Mouse (Mus musculus) heart, embryonic 10.5 days (tissue): Measurements from ENCODE around the gene Cyth3. TPM values are rescaled to one million over a fixed set of nuclear protein-coding genes. Genes with fewer than 3 reads are reported as not detected.

Source experiments
- DNase-seq: peaks from one replicate; pipeline ENCODE4 v3.0.0-alpha.2; 2017; ENCODE audit warnings: low spot score
- H3K27ac ChIP-seq: fragments of 300-500 bp; sonication (generic); 2 replicates; pipeline ENCODE4 v1.5.1; 2016; ENCODE audit warnings: mild to moderate bottlenecking
- H3K27me3 ChIP-seq: fragments of 300-500 bp; sonication (generic); 2 replicates; pipeline ENCODE4 v1.6.1; 2016; ENCODE audit warnings: mild to moderate bottlenecking; ENCODE audit not compliant: poor library complexity, insufficient read depth, severe bottlenecking
- H3K36me3 ChIP-seq: fragments of 300-500 bp; sonication (generic); 2 replicates; pipeline ENCODE4 v1.6.1; 2016; ENCODE audit warnings: mild to moderate bottlenecking, moderate library complexity
- H3K4me1 ChIP-seq: fragments of 300-500 bp; sonication (generic); 2 replicates; pipeline ENCODE4 v1.6.1; 2016; ENCODE audit warnings: mild to moderate bottlenecking
- H3K4me3 ChIP-seq: fragments of 300-500 bp; sonication (generic); 2 replicates; pipeline ENCODE4 v1.5.1; 2016; ENCODE audit warnings: mild to moderate bottlenecking, moderate library complexity
- H3K9me3 ChIP-seq: fragments of 300-500 bp; sonication (generic); 2 replicates; pipeline ENCODE4 v1.6.1; 2016; ENCODE audit warnings: mild to moderate bottlenecking, moderate library complexity
- WGBS: fragments of 180-500 bp; shearing (Covaris S2); methylation state at CpG from one replicate; pipeline ENCODE4 v1.1.7; 2016; 5-methylcytosine and 5-hydroxymethylcytosine counted together
- polyA plus RNA-seq: library from polyadenylated mRNA; unstranded; fragments of >200 nt; fragmentation: Nextera tagmentation; extraction: Ambion mirVana; gene quantifications from 2 replicates; pipeline ENCODE4 v1.2.1, GENCODE M21; 2016

The Cyth3 gene
- polyA plus RNA-seq, 1 experiment from 2014 or later: 30.9 TPM

GRCm38 (mm10) chr5:143665561-143665960 lies 43.3 kb downstream of the Cyth3 start:
- H3K4me1 ChIP-seq: peaks cover 15% of the 10 kb centered on the region

GRCm38 (mm10) chr5:143666015-143666414 lies 43.8 kb downstream of the Cyth3 start:
- Histone ChIP-seq H3K4me1 (peaks cover 15% of the 10 kb centered on the region), H3K9me3 (no peaks in the 10 kb centered on the region), H3K27me3 (no peaks in the 10 kb centered on the region), H3K4me3 (no peak overlapping the region), H3K27ac (no peak overlapping the region), H3K36me3 (no peaks in the 10 kb centered on the region)
- WGBS: 86% methylated on average over 1 of the region's 1 CpGs
- no peak for DNase-seq

More at GRCm38 (mm10) chr5:143665561-143665960, 43.3 kb downstream of the Cyth3 start:
- H3K9me3 ChIP-seq: no peaks in the 10 kb centered on the region
- no peak overlapping the region for H3K4me3 ChIP-seq
- H3K36me3 ChIP-seq: no peaks in the 10 kb centered on the region
- H3K27ac ChIP-seq: no peak overlapping the region
- WGBS: 86% methylated on average over 2 of the region's 2 CpGs
- DNase-seq: no peak
- no peaks in the 10 kb centered on the region for H3K27me3 ChIP-seq

GRCm38 (mm10) chr5:143668884-143669283 lies 46.6 kb downstream of the Cyth3 start:
- Histone ChIP-seq H3K36me3 (no peaks in the 10 kb centered on the region), H3K4me1 (peaks cover 5% of the 10 kb centered on the region), H3K4me3 (no peak overlapping the region), H3K27ac (no peak overlapping the region), H3K27me3 (no peaks in the 10 kb centered on the region), H3K9me3 (no peaks in the 10 kb centered on the region)
- DNase-seq: no peak
- 57% methylated on average over 2 of the region's 2 CpGs for WGBS

DNA sequence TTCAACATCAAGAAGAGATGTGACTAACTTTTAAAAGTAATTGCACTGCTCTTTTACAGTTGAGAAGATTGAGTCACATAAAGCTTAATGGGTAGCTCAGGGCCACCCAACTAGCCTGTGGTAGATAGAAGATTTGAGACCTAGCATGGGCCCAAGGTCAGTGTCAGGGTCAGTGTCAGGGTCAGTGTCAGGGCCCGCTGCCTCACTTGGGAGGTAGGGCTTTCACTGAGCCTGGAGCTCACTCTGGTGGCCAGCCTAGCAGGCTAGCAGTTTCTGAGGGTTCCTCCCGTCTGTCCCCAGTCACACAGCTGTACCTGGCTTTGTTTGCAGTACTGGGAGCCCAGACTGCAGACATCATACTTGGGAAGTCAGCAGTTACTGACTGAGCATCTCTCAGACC lies 47.1 kb downstream of the Cyth3 start:
- peaks cover 4% of the 10 kb centered on the region for H3K4me1 ChIP-seq

DNA sequence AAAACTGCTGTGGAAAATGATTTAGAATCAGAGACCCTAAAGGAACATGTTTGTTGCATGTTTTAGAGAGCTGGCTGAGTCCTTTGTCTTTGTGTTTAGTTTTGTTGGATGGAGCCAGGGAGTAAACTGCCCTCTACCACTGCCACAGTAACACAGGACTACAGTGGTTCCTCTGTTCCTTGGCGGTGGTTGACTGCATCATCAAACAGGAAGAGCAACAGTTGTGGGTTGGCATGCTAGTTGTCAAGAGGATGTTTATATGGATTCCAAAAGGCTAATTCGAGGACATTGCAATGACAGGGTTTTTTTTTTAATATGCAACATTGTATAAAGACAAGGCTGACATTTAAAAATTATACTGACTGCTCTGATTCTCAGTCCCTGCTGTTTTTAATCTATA lies 47.6 kb downstream of the Cyth3 start:
- Histone ChIP-seq H3K4me3 (no peak overlapping the region), H3K36me3 (no peaks in the 10 kb centered on the region), H3K4me1 (peaks cover 4% of the 10 kb centered on the region), H3K27ac (peak overlapping the region; percentile 59), H3K27me3 (no peaks in the 10 kb centered on the region), H3K9me3 (no peaks in the 10 kb centered on the region)
- DNase-seq: no peak
- WGBS: 59% methylated on average over 2 of the region's 2 CpGs

More for the DNA sequence above, 47.1 kb downstream of the Cyth3 start:
- WGBS: 31% methylated on average over 2 of the region's 2 CpGs
- Histone ChIP-seq H3K9me3 (no peaks in the 10 kb centered on the region), H3K4me3 (no peak overlapping the region), H3K27ac (peak overlapping the region; percentile 59), H3K36me3 (no peaks in the 10 kb centered on the region), H3K27me3 (no peaks in the 10 kb centered on the region)
- no peak for DNase-seq

GRCm38 (mm10) chr5:143670740-143671415 lies 48.6 kb downstream of the Cyth3 start:
- H3K9me3 ChIP-seq: no peaks in the 10 kb centered on the region
- no peak for DNase-seq
- H3K4me3 ChIP-seq: no peak overlapping the region
- no peak overlapping the region for H3K27ac ChIP-seq
- peaks cover 5% of the 10 kb centered on the region for H3K4me1 ChIP-seq
- H3K27me3 ChIP-seq: no peaks in the 10 kb centered on the region
- WGBS: 87% methylated on average over 6 of the region's 6 CpGs
- no peaks in the 10 kb centered on the region for H3K36me3 ChIP-seq

DNA sequence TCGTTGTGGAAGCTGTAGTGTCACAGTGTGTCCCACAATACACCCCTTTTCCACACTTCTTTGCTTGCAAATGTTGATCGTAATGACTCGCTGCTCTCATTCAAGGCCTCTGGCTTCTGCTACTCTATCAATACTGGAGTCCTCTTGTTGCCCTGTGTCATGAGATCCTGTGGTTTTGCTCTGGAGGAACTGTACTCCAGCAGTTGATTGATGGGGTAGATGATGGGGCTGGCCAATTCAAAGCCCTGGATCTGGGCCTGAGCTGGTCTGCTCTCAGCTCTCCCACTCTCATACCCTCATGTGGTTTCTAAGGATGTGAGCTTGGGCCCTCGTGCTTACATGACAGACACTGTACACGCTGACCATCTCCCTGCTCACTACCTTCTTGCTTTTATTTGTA lies 52.3 kb downstream of the Cyth3 start:
- Histone ChIP-seq H3K4me1 (peaks cover 25% of the 10 kb centered on the region), H3K27ac (no peak overlapping the region), H3K9me3 (no peaks in the 10 kb centered on the region), H3K36me3 (no peaks in the 10 kb centered on the region), H3K27me3 (no peaks in the 10 kb centered on the region), H3K4me3 (no peak overlapping the region)
- no peak for DNase-seq
- WGBS: 83% methylated on average over 5 of the region's 5 CpGs

DNA sequence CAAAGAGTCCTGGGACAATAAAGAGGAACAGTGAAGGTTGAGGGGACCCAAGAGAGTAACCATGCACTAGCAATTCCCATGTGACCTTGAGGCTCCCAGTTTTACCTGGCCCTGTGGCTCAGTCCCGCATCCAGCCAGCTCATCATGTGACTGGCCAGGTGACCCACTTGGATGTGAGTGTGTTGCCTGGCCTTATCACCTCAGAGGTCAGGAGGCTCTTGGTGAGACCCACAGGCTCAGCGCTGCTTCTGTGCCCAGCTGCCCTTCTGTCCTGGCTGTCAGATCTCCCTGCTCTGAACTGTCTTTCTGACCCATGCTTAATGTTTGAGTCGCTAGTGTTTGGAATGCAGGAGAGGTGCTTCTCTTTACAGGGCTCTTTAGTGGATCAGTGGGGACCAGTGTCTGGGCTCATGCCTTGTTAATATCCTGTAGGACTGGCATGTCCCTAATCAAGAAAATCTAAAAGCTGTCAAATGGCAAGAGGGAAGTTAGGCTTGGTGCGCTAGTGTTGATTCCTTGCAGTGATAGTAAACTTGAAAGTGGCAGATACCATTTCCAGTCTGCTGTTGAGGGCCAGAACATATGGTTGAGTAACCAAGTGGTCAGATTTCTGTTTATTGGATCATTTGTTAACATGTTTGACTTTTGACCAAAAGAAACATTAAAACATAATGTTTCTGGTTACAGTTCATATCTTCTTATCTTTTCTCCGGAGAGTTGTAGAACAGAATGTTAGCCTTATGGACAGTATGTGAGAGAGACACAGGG lies 54.2 kb downstream of the Cyth3 start:
- Histone ChIP-seq H3K4me1 (peaks cover 30% of the 10 kb centered on the region), H3K9me3 (no peaks in the 10 kb centered on the region), H3K4me3 (no peak overlapping the region), H3K27ac (no peak overlapping the region), H3K27me3 (no peaks in the 10 kb centered on the region), H3K36me3 (no peaks in the 10 kb centered on the region)
- no peak for DNase-seq
- 46% methylated on average over 5 of the region's 5 CpGs for WGBS

GRCm38 (mm10) chr5:143677363-143677762 lies 55.1 kb downstream of the Cyth3 start:
- WGBS: 88% methylated on average over 4 of the region's 4 CpGs
- H3K27me3 ChIP-seq: no peaks in the 10 kb centered on the region
- H3K36me3 ChIP-seq: no peaks in the 10 kb centered on the region
- no peak for DNase-seq
- no peak overlapping the region for H3K27ac ChIP-seq
- no peak overlapping the region for H3K4me3 ChIP-seq
- peaks cover 30% of the 10 kb centered on the region for H3K4me1 ChIP-seq
- H3K9me3 ChIP-seq: no peaks in the 10 kb centered on the region

DNA sequence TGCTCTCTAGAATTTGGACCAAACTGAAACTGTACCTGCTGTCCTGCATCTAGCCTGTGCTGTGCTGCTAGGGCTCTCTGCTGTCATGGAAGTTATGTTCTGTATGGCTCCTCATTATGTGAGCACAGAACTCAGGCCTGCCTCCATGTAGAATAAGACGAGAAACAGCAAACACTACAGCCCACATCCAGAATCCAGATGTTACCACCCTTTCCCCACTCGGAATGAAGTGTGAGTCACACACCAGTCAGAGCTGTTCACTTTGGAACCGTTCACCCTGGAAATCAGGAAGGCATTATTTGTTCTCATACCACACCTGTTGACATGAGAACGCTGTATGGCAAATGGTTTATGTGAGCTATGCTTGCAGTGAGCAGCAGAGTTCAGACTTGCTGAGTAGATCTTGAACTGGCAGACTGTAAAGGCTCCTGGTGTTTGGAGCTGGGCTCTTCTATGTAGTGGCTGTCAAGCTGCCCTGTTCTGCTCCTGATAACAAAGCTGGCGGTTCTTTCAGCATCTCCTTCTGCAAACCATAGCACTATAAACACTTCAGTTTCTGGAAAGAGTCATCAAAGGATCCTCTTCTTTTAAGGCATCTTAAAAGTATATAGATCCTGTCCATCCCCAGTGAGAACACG lies 56.5 kb downstream of the Cyth3 start:
- WGBS: 58% methylated on average over 6 of the region's 6 CpGs
- Histone ChIP-seq H3K4me1 (peaks cover 33% of the 10 kb centered on the region), H3K27me3 (no peaks in the 10 kb centered on the region), H3K36me3 (no peaks in the 10 kb centered on the region), H3K27ac (no peak overlapping the region), H3K4me3 (no peak overlapping the region), H3K9me3 (no peaks in the 10 kb centered on the region)
- no peak for DNase-seq

GRCm38 (mm10) chr5:143679654-143680053 lies 57.4 kb downstream of the Cyth3 start:
- DNase-seq: no peak
- Histone ChIP-seq H3K4me1 (peaks cover 39% of the 10 kb centered on the region), H3K27ac (no peak overlapping the region), H3K4me3 (no peak overlapping the region), H3K9me3 (no peaks in the 10 kb centered on the region), H3K27me3 (no peaks in the 10 kb centered on the region), H3K36me3 (no peaks in the 10 kb centered on the region)
- WGBS: 71% methylated on average over 6 of the region's 6 CpGs

- peaks cover 20% of the 10 kb centered on the region for H3K4me1 ChIP-seq
- H3K36me3 ChIP-seq: peaks cover 25% of the 10 kb centered on the region
- 76% methylated on average over 6 of the region's 6 CpGs for WGBS
- no peak overlapping the region for H3K4me3 ChIP-seq
- DNase-seq: no peak
- H3K27me3 ChIP-seq: no peaks in the 10 kb centered on the region
- no peaks in the 10 kb centered on the region for H3K9me3 ChIP-seq
- no peak overlapping the region for H3K27ac ChIP-seq
These were observed 61.4 kb downstream of the Cyth3 start for GRCm38 (mm10) chr5:143683696-143684095.

DNA sequence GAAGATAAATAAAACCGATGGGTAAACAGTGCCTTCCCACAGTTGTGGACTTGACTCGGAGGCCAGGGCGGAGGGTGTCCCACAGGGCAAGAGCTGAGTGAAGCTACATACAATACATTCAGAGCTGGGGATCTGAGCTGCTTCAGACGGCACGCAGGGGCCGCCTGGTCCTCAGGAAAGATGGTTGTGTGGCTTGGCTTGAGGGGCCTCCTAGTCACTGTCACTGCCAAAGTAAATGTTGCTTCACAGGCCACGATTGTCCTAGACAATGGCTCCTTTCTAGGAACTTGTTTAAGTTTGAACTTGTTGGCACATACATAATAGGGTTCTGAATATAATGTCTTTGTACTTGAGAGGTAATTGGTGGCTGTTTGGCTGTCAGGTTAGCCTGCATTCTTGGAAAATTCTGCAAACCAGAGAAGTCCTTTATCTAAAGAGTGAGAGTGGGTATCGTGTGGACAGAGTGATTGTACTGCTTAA lies 62.7 kb downstream of the Cyth3 start:
- Histone ChIP-seq H3K9me3 (no peaks in the 10 kb centered on the region), H3K4me3 (no peak overlapping the region), H3K36me3 (peaks cover 27% of the 10 kb centered on the region), H3K27ac (no peak overlapping the region), H3K27me3 (no peaks in the 10 kb centered on the region), H3K4me1 (peaks cover 14% of the 10 kb centered on the region)
- 84% methylated on average over 8 of the region's 8 CpGs for WGBS
- no peak for DNase-seq
